Mouse (Mus musculus) MEL (cell line): Measurements from ENCODE around the gene Sept9.

Experiments
- CHD2 ChIP-seq: IDR thresholded peaks from 2 replicates; pipeline ENCODE4 v1.6.1; 2011; ENCODE audit warnings: low read length, improper control_type of control experiment
- CTCF ChIP-seq, 3 experiments: IDR thresholded peaks in 2 of 3; conservative IDR thresholded peaks in 1 of 3; 2 replicates each; pipeline ENCODE4 v1.5.1; 2011 to 2012; ENCODE audit warnings: low read length in 3 of 3, low read depth in 2 of 3, mild to moderate bottlenecking in 2 of 3, improper control_type of control experiment in 1 of 3, inconsistent platforms in 1 of 3, mixed read lengths in 1 of 3, moderate library complexity in 1 of 3; ENCODE audit not compliant: control insufficient read depth in 1 of 3, insufficient read depth in 1 of 3, poor library complexity in 1 of 3, severe bottlenecking in 1 of 3
- GABPA ChIP-seq: IDR thresholded peaks from 2 replicates; pipeline ENCODE4 v1.6.1; 2012; ENCODE audit warnings: low read depth, mild to moderate bottlenecking, inconsistent platforms, low read length, improper control_type of control experiment, moderate library complexity
- GATA1 ChIP-seq: IDR thresholded peaks from 2 replicates; pipeline ENCODE4 v1.6.1; 2011; ENCODE audit warnings: low read depth, low read length, improper control_type of control experiment
- KAT2A ChIP-seq: conservative IDR thresholded peaks from 2 replicates; pipeline ENCODE4 v1.6.1; 2012; ENCODE audit warnings: low read depth, low read length, improper control_type of control experiment, inconsistent platforms
- MAFK ChIP-seq: IDR thresholded peaks from 2 replicates; pipeline ENCODE4 v1.6.1; 2011; ENCODE audit warnings: low read depth, mild to moderate bottlenecking, low read length, improper control_type of control experiment, borderline replicate concordance
- MYC ChIP-seq: IDR thresholded peaks from 2 replicates; pipeline ENCODE4 v1.6.1; 2011; ENCODE audit warnings: low read depth, mild to moderate bottlenecking, low read length, improper control_type of control experiment, moderate library complexity
- POLR2A ChIP-seq, 2 experiments: IDR thresholded peaks; 2 replicates each; pipeline ENCODE4 v1.6.1; 2011 to 2012; ENCODE audit warnings: low read length in 2 of 2, mild to moderate bottlenecking in 2 of 2, control low read depth in 1 of 2, improper control_type of control experiment in 1 of 2, low read depth in 1 of 2, moderate library complexity in 1 of 2; ENCODE audit not compliant: control insufficient read depth in 1 of 2, insufficient read depth in 1 of 2, poor library complexity in 1 of 2
- POLR2AphosphoS2 ChIP-seq: IDR thresholded peaks from 2 replicates; pipeline ENCODE4 v1.6.1; 2011; ENCODE audit warnings: low read length, improper control_type of control experiment
- POLR2AphosphoS5 ChIP-seq: IDR thresholded peaks from 2 replicates; pipeline ENCODE4 v1.6.1; 2012; ENCODE audit warnings: low read depth, borderline replicate concordance, mild to moderate bottlenecking, inconsistent platforms, low read length, moderate library complexity, mixed read lengths
- SIN3A ChIP-seq: IDR thresholded peaks from 2 replicates; pipeline ENCODE4 v1.6.1; 2012; ENCODE audit warnings: low read length, improper control_type of control experiment, inconsistent platforms
- SMC3 ChIP-seq: IDR thresholded peaks from 2 replicates; pipeline ENCODE4 v1.6.1; 2011; ENCODE audit warnings: low read depth, low read length, improper control_type of control experiment
- TAL1 ChIP-seq: IDR thresholded peaks from 2 replicates; pipeline ENCODE4 v1.6.1; 2012; ENCODE audit warnings: mild to moderate bottlenecking, inconsistent platforms, low read length, moderate library complexity, mixed read lengths
- ZKSCAN1 ChIP-seq: IDR thresholded peaks from 2 replicates; pipeline ENCODE4 v1.6.1; 2012; ENCODE audit warnings: low read depth, mild to moderate bottlenecking, inconsistent platforms, low read length, improper control_type of control experiment, moderate library complexity

DNA sequence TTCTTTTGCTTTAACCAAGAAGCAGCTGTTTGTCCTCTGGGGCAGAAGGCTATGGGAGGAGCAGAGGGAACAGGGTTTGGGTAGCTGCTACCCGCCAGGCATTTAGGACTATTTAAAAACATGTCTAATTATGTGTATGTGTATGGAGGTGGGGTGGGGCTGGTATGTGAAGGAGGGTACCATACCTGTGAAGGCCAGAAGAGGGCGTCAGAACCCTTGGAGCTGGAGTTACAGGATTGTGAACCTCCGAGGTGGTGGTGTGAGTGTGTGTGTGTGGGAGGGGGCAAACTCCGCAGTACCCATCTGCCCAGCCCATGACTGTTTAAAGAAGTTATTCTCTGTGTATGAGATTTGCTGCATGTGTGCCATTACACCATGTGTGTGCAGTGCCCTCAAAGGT is 25.3 kb downstream of the Sept9 start:
- TF ChIP-seq CTCF (IDR thresholded peaks at IDR 0.05 in 2 of 3, conservative IDR thresholded peaks at IDR 0.05 in 1 of 3; ENCODE audit: control insufficient read depth in 1 of 3, insufficient read depth in 1 of 3, low read depth in 2 of 3, low read length in 3 of 3, poor library complexity in 1 of 3, severe bottlenecking in 1 of 3) (peak; percentile 65 to 75 (median 72)), KAT2A (no peak), POLR2A (IDR thresholded peaks at IDR 0.05; ENCODE audit: control insufficient read depth in 1 of 2, insufficient read depth in 1 of 2, low read depth in 1 of 2, low read length in 2 of 2, poor library complexity in 1 of 2) (no peak), POLR2AphosphoS5 (no peak), POLR2AphosphoS2 (no peak), GABPA (no peak), CHD2 (no peak), SMC3 (peak; percentile 80), MYC (no peak), TAL1 (no peak), MAFK (no peak), ZKSCAN1 (no peak), GATA1 (no peak), SIN3A (no peak)
